Mouse (Mus musculus): ENCODE results near the gene Gab2. TPM values are rescaled to one million over a fixed set of nuclear protein-coding genes. Genes with fewer than 3 reads are reported as not detected.
"Not testable (repeated sequence)": the region's sequence is repeated elsewhere in the genome, so short reads cannot be mapped to it uniquely, and the experiment has no call there.

The Gab2 gene
- total RNA-seq, 2 experiments from 2014 or later = 14.1 to 16.4 TPM

- not testable (repeated sequence) for ATAC-seq (replicated peaks; ENCODE audit: poor library complexity, severe bottlenecking)
Measured at GRCm38 (mm10) chr7:97245950-97246578, 164.7 kb downstream of the Gab2 start.

GRCm38 (mm10) chr7:97247661-97248060 lies 166.3 kb downstream of the Gab2 start:
- ATAC-seq (replicated peaks; ENCODE audit: poor library complexity, severe bottlenecking) = no peak

GRCm38 (mm10) chr7:97248136-97248535 lies 166.8 kb downstream of the Gab2 start:
- no peak for ATAC-seq (replicated peaks; ENCODE audit: poor library complexity, severe bottlenecking)

GRCm38 (mm10) chr7:97251638-97252037 lies 170.3 kb downstream of the Gab2 start:
- ATAC-seq (replicated peaks; ENCODE audit: poor library complexity, severe bottlenecking) = peak; percentile 100

GRCm38 (mm10) chr7:97262541-97262940 lies 181.2 kb downstream of the Gab2 start:
- no peak for ATAC-seq (replicated peaks; ENCODE audit: poor library complexity, severe bottlenecking)

- ATAC-seq (replicated peaks; ENCODE audit: poor library complexity, severe bottlenecking) = peak; percentile 61
Measured at GRCm38 (mm10) chr7:97270367-97270766, 189.0 kb downstream of the Gab2 start.

- peak; percentile 58 for ATAC-seq (replicated peaks; ENCODE audit: poor library complexity, severe bottlenecking)
Measured at GRCm38 (mm10) chr7:97271068-97271467, 189.7 kb downstream of the Gab2 start.

GRCm38 (mm10) chr7:97296986-97297385 lies 215.6 kb downstream of the Gab2 start:
- no peak for ATAC-seq (replicated peaks; ENCODE audit: poor library complexity, severe bottlenecking)

- peak; percentile 77 for ATAC-seq (replicated peaks; ENCODE audit: poor library complexity, severe bottlenecking)
Measured at GRCm38 (mm10) chr7:97297466-97297865, 216.1 kb downstream of the Gab2 start.

- no peak for ATAC-seq (replicated peaks; ENCODE audit: poor library complexity, severe bottlenecking)
Measured at GRCm38 (mm10) chr7:97298279-97298678, 216.9 kb downstream of the Gab2 start.

GRCm38 (mm10) chr7:97298943-97299342 lies 217.6 kb downstream of the Gab2 start:
- no peak for ATAC-seq (replicated peaks; ENCODE audit: poor library complexity, severe bottlenecking)

GRCm38 (mm10) chr7:97300914-97301313 lies 219.5 kb downstream of the Gab2 start:
- ATAC-seq (replicated peaks; ENCODE audit: poor library complexity, severe bottlenecking) = peak; percentile 52

GRCm38 (mm10) chr7:97301321-97301720 lies 219.9 kb downstream of the Gab2 start:
- ATAC-seq (replicated peaks; ENCODE audit: poor library complexity, severe bottlenecking) = peak; percentile 25; the same call in 1 of the 2 replicates

GRCm38 (mm10) chr7:97302261-97302660 lies 220.9 kb downstream of the Gab2 start:
- ATAC-seq (replicated peaks; ENCODE audit: poor library complexity, severe bottlenecking) = no peak

- no peak for ATAC-seq (replicated peaks; ENCODE audit: poor library complexity, severe bottlenecking)
Measured at GRCm38 (mm10) chr7:97302876-97303275, 221.5 kb downstream of the Gab2 start.

GRCm38 (mm10) chr7:97303614-97304013 lies 222.2 kb downstream of the Gab2 start:
- ATAC-seq (replicated peaks; ENCODE audit: poor library complexity, severe bottlenecking) = no peak

GRCm38 (mm10) chr7:97304471-97304870 lies 223.1 kb downstream of the Gab2 start:
- no peak for ATAC-seq (replicated peaks; ENCODE audit: poor library complexity, severe bottlenecking)

- ATAC-seq (replicated peaks; ENCODE audit: poor library complexity, severe bottlenecking) = no peak
Measured at GRCm38 (mm10) chr7:97305206-97305605, 223.8 kb downstream of the Gab2 start.

- ATAC-seq (replicated peaks; ENCODE audit: poor library complexity, severe bottlenecking) = no peak
Measured at GRCm38 (mm10) chr7:97306813-97307212, 225.4 kb downstream of the Gab2 start.

GRCm38 (mm10) chr7:97307546-97307945 lies 226.2 kb downstream of the Gab2 start:
- no peak for ATAC-seq (replicated peaks; ENCODE audit: poor library complexity, severe bottlenecking)

- no peak for ATAC-seq (replicated peaks; ENCODE audit: poor library complexity, severe bottlenecking)
Measured at GRCm38 (mm10) chr7:97309461-97310340, 228.3 kb downstream of the Gab2 start.

- ATAC-seq (replicated peaks; ENCODE audit: poor library complexity, severe bottlenecking) = no peak
Measured at GRCm38 (mm10) chr7:97310341-97310635, 228.9 kb downstream of the Gab2 start.

Measured in granulocyte monocyte progenitor cell, adult 5-6 weeks (primary cell).